Mouse (Mus musculus) embryonic facial prominence, embryonic 13.5 days (tissue): Measurements from ENCODE around the gene Lrrc58. TPM values are rescaled to one million over a fixed set of nuclear protein-coding genes. Genes with fewer than 3 reads are reported as not detected.
A peak's percentile ranks its signal among the peaks of the same experiment; 100 is the strongest.

Source experiments
- ATAC-seq: fragments of 200-750 bp; cut with Nextera tagmentation; 2 replicates; pipeline ENCODE4 v1.8.0; 2017; ENCODE audit warnings: low read depth; ENCODE audit not compliant: insufficient number of reproducible peaks, insufficient read depth, low FRiP score, low TSS enrichment
- H3K27ac ChIP-seq: fragments of 300-500 bp; sonication (generic); 2 replicates; pipeline ENCODE4 v1.5.1; 2015; ENCODE audit warnings: moderate library complexity, mild to moderate bottlenecking, inconsistent platforms
- H3K27me3 ChIP-seq: fragments of 300-500 bp; sonication (generic); 2 replicates; pipeline ENCODE4 v1.6.1; 2015; ENCODE audit warnings: mild to moderate bottlenecking, inconsistent platforms
- H3K36me3 ChIP-seq: fragments of 300-500 bp; sonication (generic); 2 replicates; pipeline ENCODE4 v1.6.1; 2015; ENCODE audit warnings: mild to moderate bottlenecking, inconsistent platforms
- H3K4me1 ChIP-seq: fragments of 300-500 bp; sonication (generic); 2 replicates; pipeline ENCODE4 v1.6.1; 2015; ENCODE audit warnings: inconsistent platforms
- H3K4me2 ChIP-seq: fragments of 300-500 bp; sonication (generic); 2 replicates; pipeline ENCODE4 v1.6.1; 2015; ENCODE audit warnings: moderate library complexity, mild to moderate bottlenecking, inconsistent platforms
- H3K4me3 ChIP-seq: fragments of 300-500 bp; sonication (generic); 2 replicates; pipeline ENCODE4 v1.5.1; 2015; ENCODE audit warnings: mild to moderate bottlenecking, inconsistent platforms
- H3K9ac ChIP-seq: fragments of 300-500 bp; sonication (generic); 2 replicates; pipeline ENCODE4 v1.6.1; 2015; ENCODE audit warnings: mild to moderate bottlenecking, inconsistent platforms
- H3K9me3 ChIP-seq: fragments of 300-500 bp; sonication (generic); 2 replicates; pipeline ENCODE4 v1.6.1; 2016; ENCODE audit warnings: inconsistent platforms
- WGBS: fragments of 180-500 bp; shearing (Covaris S2); methylation state at CpG from one replicate; pipeline ENCODE4 v1.1.7; 2015; ENCODE audit warnings: mixed read lengths; 5-methylcytosine and 5-hydroxymethylcytosine counted together
- polyA plus RNA-seq: library from polyadenylated mRNA; unstranded; fragments of >200 nt; fragmentation: Nextera tagmentation; extraction: Ambion mirVana; gene quantifications from 2 replicates; pipeline ENCODE4 v1.2.1, GENCODE M21; 2015

Gene Lrrc58
- polyA plus RNA-seq, 1 experiment from 2014 or later: 63.6 TPM

DNA sequence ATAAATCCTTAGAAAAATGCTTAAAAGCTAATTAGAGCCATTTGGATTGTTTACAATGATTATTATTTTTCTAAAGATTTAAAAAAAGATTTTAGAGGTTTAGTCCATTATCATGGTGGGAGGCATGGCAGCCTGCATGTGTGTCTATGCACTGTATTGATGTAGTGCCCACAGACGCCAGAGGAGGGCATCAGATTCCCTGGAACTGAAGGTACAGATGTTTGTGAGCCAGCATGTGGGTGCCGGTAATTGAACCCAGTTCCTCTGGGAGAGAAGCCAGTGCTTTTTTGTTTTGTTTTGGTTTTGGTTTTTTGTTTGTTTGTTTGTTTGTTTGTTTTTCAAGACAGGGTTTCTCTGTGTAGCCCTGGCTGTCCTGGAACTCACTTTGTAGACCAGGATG lies 61.4 kb downstream of the Lrrc58 start:
- no peak for ATAC-seq
- WGBS: 76% methylated on average over 2 of the region's 2 CpGs

DNA sequence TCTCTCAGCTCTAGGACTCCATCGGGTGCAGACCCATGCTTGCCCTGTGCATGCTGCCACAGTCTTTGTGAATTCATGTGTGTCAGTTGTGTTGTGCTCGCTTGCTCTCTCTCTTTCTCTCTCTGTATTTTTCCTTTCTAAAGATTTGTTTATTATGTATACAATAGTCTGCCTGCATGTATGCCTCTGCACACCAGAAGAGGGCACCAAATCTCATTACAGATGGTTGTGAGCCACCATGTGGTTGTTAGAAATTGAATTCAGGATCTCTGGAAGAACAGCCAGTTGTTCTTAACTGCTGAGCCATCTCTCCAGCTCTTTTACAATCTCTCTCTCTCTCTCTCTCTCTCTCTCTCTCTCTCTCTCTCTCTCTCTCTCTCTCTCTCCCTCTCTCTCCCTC lies 66.7 kb downstream of the Lrrc58 start:
- 0 out of 2 replicates have a peak, but pooled peaks cover 4% of the 10 kb centered on the region for H3K27me3 ChIP-seq
- no peaks in the 10 kb centered on the region for H3K9me3 ChIP-seq
- no peak for ATAC-seq
- no peak overlapping the region for H3K4me2 ChIP-seq
- no peak overlapping the region for H3K4me3 ChIP-seq
- 0 out of 2 replicates have a peak, but pooled peaks cover 2% of the 10 kb centered on the region for H3K4me1 ChIP-seq
- H3K36me3 ChIP-seq: no peaks in the 10 kb centered on the region
- no peak overlapping the region for H3K27ac ChIP-seq
- 89% methylated on average over 2 of the region's 2 CpGs for WGBS
- H3K9ac ChIP-seq: no peak overlapping the region

More for the DNA sequence above, 61.4 kb downstream of the Lrrc58 start:
- no peak overlapping the region for H3K9ac ChIP-seq
- H3K4me3 ChIP-seq: no peak overlapping the region
- H3K4me1 ChIP-seq: peaks cover 7% of the 10 kb centered on the region
- no peaks in the 10 kb centered on the region for H3K36me3 ChIP-seq
- peak overlapping the region; percentile 66; the same call in 1 of the 2 replicates for H3K27ac ChIP-seq
- H3K27me3 ChIP-seq: no peaks in the 10 kb centered on the region
- no peaks in the 10 kb centered on the region for H3K9me3 ChIP-seq
- H3K4me2 ChIP-seq: no peak overlapping the region

- Histone ChIP-seq H3K36me3 (no peaks in the 10 kb centered on the region), H3K27me3 (0 out of 2 replicates have a peak, but pooled peaks cover 4% of the 10 kb centered on the region), H3K27ac (no peak overlapping the region), H3K9me3 (no peaks in the 10 kb centered on the region), H3K4me1 (0 out of 2 replicates have a peak, but pooled peaks cover 2% of the 10 kb centered on the region), H3K4me2 (no peak overlapping the region), H3K9ac (no peak overlapping the region), H3K4me3 (no peak overlapping the region)
- ATAC-seq: no peak
- 51% methylated on average over 8 of the region's 8 CpGs for WGBS
Observed at GRCm38 (mm10) chr16:37937276-37937675, 69.1 kb downstream of the Lrrc58 start.

Other genes with a start within 250 kb of the Lrrc58 start
- gene Ndufb4, start 213.9 kb upstream of the Lrrc58 start, polyA plus RNA-seq: 58.3 and 71.9 TPM in 2 replicates
- 683 and 792 TPM in 2 replicates for gene Fstl1, start 91.5 kb upstream of the Lrrc58 start, polyA plus RNA-seq
- gene Gm36028, start 7.2 kb upstream of the Lrrc58 start, polyA plus RNA-seq: 0.23 and 0.25 TPM in 2 replicates
- gene Gpr156, start 48.1 kb downstream of the Lrrc58 start, polyA plus RNA-seq: 0.37 and 0.58 TPM in 2 replicates
- gene Gsk3b, start 220.6 kb downstream of the Lrrc58 start, polyA plus RNA-seq: 72.2 and 75.2 TPM in 2 replicates